Mouse (Mus musculus): ENCODE measurements at regions not wholly inside any gene's neighbourhood (a gene's known extent, or its start where the extent isn't known, plus 50 kb on each side); places are given as distances from the start of the nearest gene placed in this dataset.

- Histone ChIP-seq H3K27ac (ENCODE audit: control insufficient read depth, low read depth, low read length) (no peak overlapping the region), H3K9me3 (replicated peaks; ENCODE audit: insufficient read depth, low read length) (no peaks in the 10 kb centered on the region), H3K4me3 (ENCODE audit: control insufficient read depth in 1 of 2, insufficient read depth in 1 of 2, low read depth in 2 of 2, low read length in 2 of 2) (no peak overlapping the region), H3K9ac (ENCODE audit: control insufficient read depth, low read depth, low read length, poor library complexity, severe bottlenecking) (no peak overlapping the region), H3K36me3 (ENCODE audit: control insufficient read depth in 1 of 2, insufficient read depth in 2 of 2, low read length in 2 of 2) (no peaks in the 10 kb centered on the region), H3K27me3 (ENCODE audit: control insufficient read depth in 1 of 2, insufficient read depth in 2 of 2, low read length in 2 of 2) (no peaks in the 10 kb centered on the region), H3K4me1 (ENCODE audit: control insufficient read depth in 1 of 2, insufficient read depth in 2 of 2, low read length in 2 of 2) (no peaks in the 10 kb centered on the region), H3K79me2 (ENCODE audit: control insufficient read depth, insufficient read depth, low read length, poor library complexity) (no peaks in the 10 kb centered on the region)
- no peak for TF ChIP-seq CTCF (IDR thresholded peaks at IDR 0.05 in 2 of 3, conservative IDR thresholded peaks at IDR 0.05 in 1 of 3; ENCODE audit: control insufficient read depth in 1 of 3, insufficient read depth in 1 of 3, low read depth in 2 of 3, low read length in 3 of 3, poor library complexity in 1 of 3, severe bottlenecking in 1 of 3)
- no peak for TF ChIP-seq MYC (IDR thresholded peaks at IDR 0.05; ENCODE audit: low read depth, low read length)
- no peak for TF ChIP-seq NRF1 (IDR thresholded peaks at IDR 0.05; ENCODE audit: insufficient read depth, low read depth, low read length, poor library complexity, severe bottlenecking)
- no peak for TF ChIP-seq EP300 (IDR thresholded peaks at IDR 0.05; ENCODE audit: low read depth in 1 of 2, low read length in 2 of 2)
- no peak for TF ChIP-seq POLR2AphosphoS5 (IDR thresholded peaks at IDR 0.05; ENCODE audit: borderline replicate concordance, low read depth, low read length)
- no peak for TF ChIP-seq MAX (IDR thresholded peaks at IDR 0.05; ENCODE audit: low read length)
- TF ChIP-seq ZMIZ1 (IDR thresholded peaks at IDR 0.05; ENCODE audit: low read depth, low read length), result no peak
- TF ChIP-seq E2F4 (IDR thresholded peaks at IDR 0.05; ENCODE audit: borderline replicate concordance, low read depth, low read length), result no peak
- TF ChIP-seq ELF1 (IDR thresholded peaks at IDR 0.05; ENCODE audit: low read depth, low read length), result no peak
- no peak for TF ChIP-seq KAT2A (conservative IDR thresholded peaks at IDR 0.05; ENCODE audit: low read depth, low read length)
- no peak for TF ChIP-seq SIN3A (IDR thresholded peaks at IDR 0.05; ENCODE audit: low read length)
- no peak for TF ChIP-seq TCF12 (IDR thresholded peaks at IDR 0.05; ENCODE audit: low read depth, low read length)
- TF ChIP-seq MAZ (IDR thresholded peaks at IDR 0.05; ENCODE audit: low read depth, low read length), result no peak
- no peak for TF ChIP-seq GABPA (IDR thresholded peaks at IDR 0.05; ENCODE audit: low read depth, low read length)
- TF ChIP-seq USF1 (IDR thresholded peaks at IDR 0.05; ENCODE audit: low read depth, low read length), result no peak
- DNase-seq (ENCODE audit: low read depth, low spot score), result no peak
Measured at GRCm38 (mm10) chr7:96035456-96035855, 135.6 kb upstream of the Tenm4 start.

DNA sequence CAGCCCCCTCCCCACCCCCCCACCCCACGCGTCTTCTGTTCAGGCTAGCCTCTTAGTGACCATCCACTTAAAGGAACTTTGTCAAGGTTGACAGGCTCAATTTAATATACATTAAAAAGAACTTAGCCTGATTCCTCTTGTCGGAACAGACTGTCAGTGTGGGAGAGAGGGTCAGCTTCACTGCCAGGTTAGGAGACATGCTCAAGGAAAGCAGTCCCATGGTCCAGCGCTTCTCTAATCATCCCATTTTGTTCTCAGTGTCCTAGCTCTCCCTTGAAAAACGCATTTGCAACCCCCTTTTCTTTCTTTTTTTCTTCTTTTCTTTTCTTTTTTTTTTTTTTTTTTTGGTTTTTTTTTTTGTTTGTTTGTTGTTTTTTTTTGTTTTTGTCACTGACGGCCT, 131.4 kb upstream of the Tenm4 start:
- Histone ChIP-seq H3K4me1 (ENCODE audit: control insufficient read depth in 1 of 2, insufficient read depth in 2 of 2, low read length in 2 of 2) (no peaks in the 10 kb centered on the region), H3K79me2 (ENCODE audit: control insufficient read depth, insufficient read depth, low read length, poor library complexity) (no peaks in the 10 kb centered on the region), H3K27me3 (ENCODE audit: control insufficient read depth in 1 of 2, insufficient read depth in 2 of 2, low read length in 2 of 2) (no peaks in the 10 kb centered on the region), H3K36me3 (ENCODE audit: control insufficient read depth in 1 of 2, insufficient read depth in 2 of 2, low read length in 2 of 2) (no peaks in the 10 kb centered on the region), H3K4me3 (ENCODE audit: control insufficient read depth in 1 of 2, insufficient read depth in 1 of 2, low read depth in 2 of 2, low read length in 2 of 2) (no peak overlapping the region), H3K27ac (ENCODE audit: control insufficient read depth, low read depth, low read length) (no peak overlapping the region), H3K9me3 (replicated peaks; ENCODE audit: insufficient read depth, low read length) (no peaks in the 10 kb centered on the region), H3K9ac (ENCODE audit: control insufficient read depth, low read depth, low read length, poor library complexity, severe bottlenecking) (no peak overlapping the region)
- DNase-seq (ENCODE audit: low read depth, low spot score), result no peak
- no peak for TF ChIP-seq ETS1 (IDR thresholded peaks at IDR 0.05; ENCODE audit: low read depth, low read length)
- TF ChIP-seq CHD2 (IDR thresholded peaks at IDR 0.05; ENCODE audit: low read length), result no peak
- TF ChIP-seq POLR2AphosphoS2 (IDR thresholded peaks at IDR 0.05; ENCODE audit: low read length), result no peak
- TF ChIP-seq E2F4 (IDR thresholded peaks at IDR 0.05; ENCODE audit: borderline replicate concordance, low read depth, low read length), result no peak
- no peak for TF ChIP-seq UBTF (IDR thresholded peaks at IDR 0.05; ENCODE audit: borderline replicate concordance, insufficient read depth, low read depth, low read length)
- TF ChIP-seq MAFK (IDR thresholded peaks at IDR 0.05; ENCODE audit: borderline replicate concordance, low read depth, low read length), result no peak
- no peak for TF ChIP-seq NRF1 (IDR thresholded peaks at IDR 0.05; ENCODE audit: insufficient read depth, low read depth, low read length, poor library complexity, severe bottlenecking)
- no peak for TF ChIP-seq SIN3A (IDR thresholded peaks at IDR 0.05; ENCODE audit: low read length)
- TF ChIP-seq TBP (IDR thresholded peaks at IDR 0.05; ENCODE audit: low read depth, low read length), result no peak
- TF ChIP-seq CTCF (IDR thresholded peaks at IDR 0.05 in 2 of 3, conservative IDR thresholded peaks at IDR 0.05 in 1 of 3; ENCODE audit: control insufficient read depth in 1 of 3, insufficient read depth in 1 of 3, low read depth in 2 of 3, low read length in 3 of 3, poor library complexity in 1 of 3, severe bottlenecking in 1 of 3), result no peak
- TF ChIP-seq ZMIZ1 (IDR thresholded peaks at IDR 0.05; ENCODE audit: low read depth, low read length), result no peak
